Mouse (Mus musculus) adrenal gland (tissue): ENCODE data around the gene Plekho2.

ENCODE experiments used
- intact Hi-C: fragments of 180-260 bp; cut with DNase I; formaldehyde crosslinking; loops from one replicate; pipeline ENCODE4 v1.15.1; 2025

Gene Plekho2

GRCm38 (mm10) chr9:65555621-65556020, 24.2 kb downstream of the Plekho2 start:
- intact Hi-C loops, result no loop called here

GRCm38 (mm10) chr9:65555001-65555405, 24.8 kb downstream of the Plekho2 start:
- intact Hi-C loops, result no loop called here

GRCm38 (mm10) chr9:65552711-65553110, 27.1 kb downstream of the Plekho2 start:
- intact Hi-C loops, result no loop called here

- intact Hi-C loops, result no loop called here
Observed at GRCm38 (mm10) chr9:65552141-65552540, 27.7 kb downstream of the Plekho2 start.

- intact Hi-C loops, result no loop called here
Observed at GRCm38 (mm10) chr9:65551035-65551434, 28.8 kb downstream of the Plekho2 start.

GRCm38 (mm10) chr9:65550079-65550831, 29.6 kb downstream of the Plekho2 start:
- intact Hi-C loops, result no loop called here

GRCm38 (mm10) chr9:65549643-65550042, 30.2 kb downstream of the Plekho2 start:
- intact Hi-C loops, result no loop called here

- intact Hi-C loops, result no loop called here
Observed at GRCm38 (mm10) chr9:65549139-65549538, 30.7 kb downstream of the Plekho2 start.

- intact Hi-C loops, result no loop called here
Observed at GRCm38 (mm10) chr9:65548311-65548710, 31.5 kb downstream of the Plekho2 start.

- intact Hi-C loops, result no loop called here
Observed at GRCm38 (mm10) chr9:65547844-65548243, 32.0 kb downstream of the Plekho2 start.

GRCm38 (mm10) chr9:65547111-65547510, 32.7 kb downstream of the Plekho2 start:
- intact Hi-C loops, result no loop called here

GRCm38 (mm10) chr9:65546413-65546695, 33.5 kb downstream of the Plekho2 start:
- intact Hi-C loops, result no loop called here

GRCm38 (mm10) chr9:65545635-65546412, 34.0 kb downstream of the Plekho2 start:
- intact Hi-C loops, result no loop called here

GRCm38 (mm10) chr9:65542111-65542524, 37.7 kb downstream of the Plekho2 start:
- intact Hi-C loops, result no loop called here

- intact Hi-C loops, result no loop called here
Observed at GRCm38 (mm10) chr9:65541126-65542068, 38.4 kb downstream of the Plekho2 start.

GRCm38 (mm10) chr9:65539697-65540096, 40.1 kb downstream of the Plekho2 start:
- intact Hi-C loops, result no loop called here

- intact Hi-C loops, result no loop called here
Observed at GRCm38 (mm10) chr9:65537901-65538630, 41.8 kb downstream of the Plekho2 start.

GRCm38 (mm10) chr9:65536491-65536890, 43.3 kb downstream of the Plekho2 start:
- intact Hi-C loops, result no loop called here

- intact Hi-C loops, result no loop called here
Observed at GRCm38 (mm10) chr9:65535789-65536469, 43.9 kb downstream of the Plekho2 start.

- intact Hi-C loops, result no loop called here
Observed at GRCm38 (mm10) chr9:65535191-65535722, 44.6 kb downstream of the Plekho2 start.
